Comparison of ENCODE assay signal across 8 mouse cellular contexts in genomic region chr11:34008702-34009101, GRCm38 (mm10). TPM values are rescaled to one million over a fixed set of nuclear protein-coding genes. Genes with fewer than 3 reads are reported as not detected.
DNase-seq lines count a peak whose midpoint lies in the region; TF ChIP-seq lines count a peak whose summit lies in the region.

No protein-coding gene starts in this region.

- DNase-seq in urinary bladder, postnatal 36 days (ENCODE audit: low spot score in 2 of 2): peak; percentile 20 to 41
- DNase-seq in urinary bladder, postnatal 10 days (ENCODE audit: low spot score): no peak
- peak; percentile 19 to 22 for DNase-seq in cerebellum, adult 2 months
- DNase-seq in gastrocnemius, postnatal 10 days: peak; percentile 39
- peak; percentile 22 to 46 for DNase-seq in layer of hippocampus, adult 8-10 months (ENCODE audit: low spot score in 2 of 2)
- DNase-seq in lung, postnatal 10 days: peak; percentile 70
- DNase-seq in right cerebral cortex, adult 18-20 months: peak; percentile 57
- DNase-seq in MN1 (ENCODE audit: low spot score): no peak

- H3K27me3 ChIP-seq in cerebellum, adult 2 months (ENCODE audit: control insufficient read depth, insufficient read depth, low read length): no peaks in the 10 kb centered on the region

- H3K4me1 ChIP-seq in cerebellum, adult 2 months (ENCODE audit: control insufficient read depth, insufficient read depth, low read length): no peaks in the 10 kb centered on the region

- WGBS in cerebellum, adult 2 months: 40% methylated on average over 9 of the region's 9 CpGs

- H3K4me3 ChIP-seq in cerebellum, adult 2 months (replicated peaks; ENCODE audit: insufficient read depth, low read depth, low read length): no peak overlapping the region

- peak; percentile 65; the same call in 1 of the 2 replicates for TF ChIP-seq CTCF in cerebellum, adult 2 months (IDR thresholded peaks at IDR 0.05; ENCODE audit: borderline replicate concordance, insufficient read depth, low read depth, low read length)

- H3K27ac ChIP-seq in cerebellum, adult 2 months (ENCODE audit: insufficient read depth, low read length): no peak overlapping the region

- no peak for TF ChIP-seq POLR2A in cerebellum, adult 2 months (IDR thresholded peaks at IDR 0.05; ENCODE audit: borderline replicate concordance, insufficient read depth, low read length)

RNA-seq across cellular contexts. Expression of gene Kcnip1, which starts 15.8 kb away (rescaled TPM):
- polyA plus RNA-seq in cerebellum, adult 2 months (2012; rRNA removed): 78.8 and 84.2 TPM in 2 replicates
- under 1 TPM; 0.14 to 0.18 TPM for total RNA-seq in gastrocnemius, postnatal 10 days (2021)
- total RNA-seq in layer of hippocampus, adult 8-10 months (2022): 10 to 100 TPM; 17.4 to 21.0 (median 18.9) TPM

RNA-seq across cellular contexts. Expression of gene Lcp2, which starts 38.0 kb away (rescaled TPM):
- polyA plus RNA-seq in cerebellum, adult 2 months (2012; rRNA removed): 1.1 and 1.2 TPM in 2 replicates
- 1 to 10 TPM; 1.5 to 2.6 TPM for total RNA-seq in gastrocnemius, postnatal 10 days (2021)
- total RNA-seq in layer of hippocampus, adult 8-10 months (2022): 1 to 10 TPM; 3.0 to 9.8 (median 6.4) TPM

RNA-seq across cellular contexts. Expression of gene Kcnmb1, which starts 45.9 kb away (rescaled TPM):
- 0.52 and 0.62 TPM in 2 replicates for polyA plus RNA-seq in cerebellum, adult 2 months (2012; rRNA removed)
- under 1 TPM; 0.19 to 0.20 TPM for total RNA-seq in gastrocnemius, postnatal 10 days (2021)
- under 1 TPM; 0.40 to 0.47 (median 0.44) TPM for total RNA-seq in layer of hippocampus, adult 8-10 months (2022)

Comparison
In these comparisons a context has a peak if more than half of its experiments do, and no peak if none do; other contexts are left out.
1. DNase-seq: peak in urinary bladder, postnatal 36 days (2 of 2), cerebellum, adult 2 months (2 of 2), gastrocnemius, postnatal 10 days (single experiment), layer of hippocampus, adult 8-10 months (2 of 2), lung, postnatal 10 days (single experiment) and right cerebral cortex, adult 18-20 months (single experiment); none in urinary bladder, postnatal 10 days (single experiment) and MN1 (single experiment).
2. RNA of gene Kcnip1, which starts 15.8 kb away (total RNA-seq): 17.4 to 21.0 TPM in layer of hippocampus, adult 8-10 months; 0.14 to 0.18 TPM in gastrocnemius, postnatal 10 days; every median in the first group is over 10 times any median in the second.